Mouse (Mus musculus) neural tube, embryonic 11.5 days (tissue): ENCODE data around the gene Mip. TPM values are rescaled to one million over a fixed set of nuclear protein-coding genes. Genes with fewer than 3 reads are reported as not detected.

Experiments
- ATAC-seq: fragments of 200-750 bp; cut with Nextera tagmentation; 2 replicates; pipeline ENCODE4 v1.8.0; 2017; ENCODE audit warnings: moderate number of reproducible peaks, mild to moderate bottlenecking, moderate TSS enrichment, moderate library complexity; ENCODE audit not compliant: insufficient read depth, low FRiP score, low TSS enrichment
- DNase-seq: peaks from one replicate; pipeline ENCODE4 v3.0.0-alpha.2; 2015; ENCODE audit warnings: low spot score
- H3K27ac ChIP-seq: fragments of 300-500 bp; sonication (generic); 2 replicates; pipeline ENCODE4 v1.5.1; 2014; ENCODE audit warnings: low read depth, mild to moderate bottlenecking, low read length
- H3K27me3 ChIP-seq: fragments of 300-500 bp; sonication (generic); 2 replicates; pipeline ENCODE4 v1.6.1; 2014; ENCODE audit warnings: mild to moderate bottlenecking, low read length, mixed read lengths; ENCODE audit not compliant: control insufficient read depth, insufficient read depth
- H3K36me3 ChIP-seq: fragments of 300-500 bp; sonication (generic); 2 replicates; pipeline ENCODE4 v1.6.1; 2014; ENCODE audit warnings: mild to moderate bottlenecking, low read length, moderate library complexity, mixed read lengths; ENCODE audit not compliant: control insufficient read depth, insufficient read depth
- H3K4me1 ChIP-seq: fragments of 300-500 bp; sonication (generic); 2 replicates; pipeline ENCODE4 v1.6.1; 2014; ENCODE audit warnings: low read length, mixed read lengths; ENCODE audit not compliant: control insufficient read depth, insufficient read depth
- H3K4me2 ChIP-seq: fragments of 300-500 bp; sonication (generic); 2 replicates; pipeline ENCODE4 v1.6.1; 2014; ENCODE audit warnings: low read depth, mild to moderate bottlenecking, moderate library complexity
- H3K4me3 ChIP-seq: fragments of 300-500 bp; sonication (generic); 2 replicates; pipeline ENCODE4 v1.5.1; 2014; ENCODE audit warnings: low read depth, low read length
- H3K9ac ChIP-seq: fragments of 300-500 bp; sonication (generic); 2 replicates; pipeline ENCODE4 v1.6.1; 2014; ENCODE audit warnings: mild to moderate bottlenecking, low read length
- H3K9me3 ChIP-seq: fragments of 300-500 bp; sonication (generic); 2 replicates; pipeline ENCODE4 v1.6.1; 2016; ENCODE audit warnings: low read length; ENCODE audit not compliant: control insufficient read depth
- WGBS: fragments of 180-500 bp; shearing (Covaris S2); extraction: QIAGEN DNeasy Blood & Tissue Kit; methylation state at CpG from one replicate; pipeline ENCODE4 v1.1.7; 2014; 5-methylcytosine and 5-hydroxymethylcytosine counted together
- polyA plus RNA-seq: library from polyadenylated mRNA; unstranded; fragments of >200 nt; fragmentation: Nextera tagmentation; extraction: Ambion mirVana; gene quantifications from 2 replicates; pipeline ENCODE4 v1.2.1, GENCODE M21; 2014

The Mip gene
- polyA plus RNA-seq, 1 experiment from 2014 or later: not detected

- ATAC-seq: no peak
- Histone ChIP-seq H3K36me3 (peaks cover 4% of the 10 kb centered on the region), H3K27me3 (no peaks in the 10 kb centered on the region), H3K4me1 (no peaks in the 10 kb centered on the region), H3K4me2 (no peak overlapping the region), H3K27ac (no peak overlapping the region), H3K4me3 (no peak overlapping the region), H3K9ac (no peak overlapping the region), H3K9me3 (no peaks in the 10 kb centered on the region)
- 50% methylated on average over 6 of the region's 6 CpGs for WGBS
- no peak for DNase-seq
Measured at GRCm38 (mm10) chr10:128278158-128278557, 52.5 kb downstream of the Mip start.

- H3K9me3 ChIP-seq: no peaks in the 10 kb centered on the region
- H3K4me3 ChIP-seq: no peak overlapping the region
- H3K4me2 ChIP-seq: no peak overlapping the region
- peaks cover 6% of the 10 kb centered on the region for H3K36me3 ChIP-seq
- DNase-seq (no peak), ATAC-seq (no peak)
- H3K4me1 ChIP-seq: no peaks in the 10 kb centered on the region
- H3K27me3 ChIP-seq: no peaks in the 10 kb centered on the region
- no peak overlapping the region for H3K27ac ChIP-seq
- WGBS: 92% methylated on average over 6 of the region's 6 CpGs
- H3K9ac ChIP-seq: no peak overlapping the region
Measured at GRCm38 (mm10) chr10:128280943-128281342, 55.3 kb downstream of the Mip start.

Other genes starting within 250 kb of the Mip start
- gene Hsd17b6, start 218.2 kb upstream of the Mip start, polyA plus RNA-seq: not detected in 2 replicates
- 85.0 and 91.4 TPM in 2 replicates for gene Prim1, start 210.7 kb upstream of the Mip start, polyA plus RNA-seq
- 854 and 893 TPM in 2 replicates for gene Naca, start 190.3 kb upstream of the Mip start, polyA plus RNA-seq
- gene Ptges3, start 166.9 kb upstream of the Mip start, polyA plus RNA-seq: 584 and 611 TPM in 2 replicates
- gene Atp5b, start 142.6 kb upstream of the Mip start, polyA plus RNA-seq: 2,381 and 2,418 TPM in 2 replicates
- gene Baz2a, start 134.3 kb upstream of the Mip start, polyA plus RNA-seq: 20.3 and 23.5 TPM in 2 replicates
- gene Rbms2, start 45.5 kb upstream of the Mip start, polyA plus RNA-seq: 17.9 and 19.9 TPM in 2 replicates
- gene Gls2, start 31.4 kb upstream of the Mip start, polyA plus RNA-seq: 1.2 and 1.5 TPM in 2 replicates
- 26.2 and 28.0 TPM in 2 replicates for gene Spryd4, start 14.0 kb upstream of the Mip start, polyA plus RNA-seq
- 58.7 and 61.2 TPM in 2 replicates for gene Timeless, start 6.2 kb downstream of the Mip start, polyA plus RNA-seq
- gene Apon, start 28.3 kb downstream of the Mip start, polyA plus RNA-seq: 0.99 TPM in 1 of 2 replicates, not detected in the other
- gene Apof, start 42.8 kb downstream of the Mip start, polyA plus RNA-seq: not detected in 2 replicates
- gene Stat2, start 44.7 kb downstream of the Mip start, polyA plus RNA-seq: 15.2 and 17.2 TPM in 2 replicates
- not detected in 2 replicates for gene Il23a, start 72.9 kb downstream of the Mip start, polyA plus RNA-seq
- gene Pan2, start 77.5 kb downstream of the Mip start, polyA plus RNA-seq: 33.3 and 35.2 TPM in 2 replicates
- 248 and 261 TPM in 2 replicates for gene Cnpy2, start 96.6 kb downstream of the Mip start, polyA plus RNA-seq
- 266 and 284 TPM in 2 replicates for gene Cs, start 111.9 kb downstream of the Mip start, polyA plus RNA-seq
- gene Coq10a, start 143.2 kb downstream of the Mip start, polyA plus RNA-seq: 19.0 and 24.1 TPM in 2 replicates
- 9.5 and 10.4 TPM in 2 replicates for gene Ankrd52, start 151.3 kb downstream of the Mip start, polyA plus RNA-seq
- not detected in 2 replicates for gene Slc39a5, start 175.4 kb downstream of the Mip start, polyA plus RNA-seq
- 115 and 127 TPM in 2 replicates for gene Nabp2, start 185.7 kb downstream of the Mip start, polyA plus RNA-seq
- 43.5 and 46.8 TPM in 2 replicates for gene Rnf41, start 185.8 kb downstream of the Mip start, polyA plus RNA-seq
- gene Smarcc2, start 233.4 kb downstream of the Mip start, polyA plus RNA-seq: 124 and 125 TPM in 2 replicates